Mouse (Mus musculus) stomach, postnatal 0 days (tissue): Measurements from ENCODE around the gene Atp13a3.

ENCODE experiments used
- CTCF ChIP-seq: IDR thresholded peaks from 2 replicates; pipeline ENCODE4 v1.5.1; 2016; ENCODE audit warnings: antibody characterized with exemption, low read depth, mild to moderate bottlenecking, moderate library complexity
- EP300 ChIP-seq: optimal IDR thresholded peaks from 2 replicates; pipeline ENCODE3; 2016; ENCODE audit warnings: antibody characterized with exemption

GRCm38 (mm10) chr16:30278406-30278805 is 127.4 kb downstream of the Atp13a3 start:
- TF ChIP-seq CTCF, result no peak
- TF ChIP-seq EP300, result no peak
